Mouse (Mus musculus) spleen, adult 2 months (tissue): ENCODE data around the gene Tent5a.

Source experiments
- CTCF ChIP-seq: fragments of 200-500 bp; IDR thresholded peaks from 2 replicates; pipeline ENCODE4 v1.5.1; 2011; ENCODE audit warnings: mild to moderate bottlenecking, inconsistent platforms; ENCODE audit not compliant: insufficient read depth, insufficient read length, insufficient replicate concordance; ENCODE audit errors: extremely low read depth
- POLR2A ChIP-seq: fragments of 200-500 bp; IDR thresholded peaks from 2 replicates; pipeline ENCODE4 v1.6.1; 2011; ENCODE audit warnings: low read depth, low read length, inconsistent platforms

GRCm38 (mm10) chr9:85355559-85355958 is 28.4 kb upstream of the Tent5a start:
- TF ChIP-seq POLR2A (no peak), CTCF (no peak)
